Mouse (Mus musculus) layer of hippocampus, postnatal 14 days (tissue): ENCODE results near the gene Gm5795. TPM values are rescaled to one million over a fixed set of nuclear protein-coding genes. Genes with fewer than 3 reads are reported as not detected.
"Not testable (repeated sequence)": the region's sequence is repeated elsewhere in the genome, so short reads cannot be mapped to it uniquely, and the experiment has no call there.

ENCODE experiments used
- DNase-seq, 2 experiments: peaks; one replicate each; pipeline ENCODE4 v3.0.0; 2021 to 2022; ENCODE audit warnings: low spot score in 2 of 2, mixed read lengths in 1 of 2
- long read RNA-seq, 2 experiments: library from polyadenylated mRNA; stranded (forward); transcript quantifications; one replicate each; pipeline ENCODE4 v2.0.0; 2021
- total RNA-seq, 2 experiments: library from RNA; stranded (reverse); gene quantifications; 2 replicates each; pipeline ENCODE4 v1.2.3; 2021

The Gm5795 gene
- total RNA-seq: not detected
- long read RNA-seq, experiment 1: 0 reads
- long read RNA-seq, experiment 2: 0 reads

DNA sequence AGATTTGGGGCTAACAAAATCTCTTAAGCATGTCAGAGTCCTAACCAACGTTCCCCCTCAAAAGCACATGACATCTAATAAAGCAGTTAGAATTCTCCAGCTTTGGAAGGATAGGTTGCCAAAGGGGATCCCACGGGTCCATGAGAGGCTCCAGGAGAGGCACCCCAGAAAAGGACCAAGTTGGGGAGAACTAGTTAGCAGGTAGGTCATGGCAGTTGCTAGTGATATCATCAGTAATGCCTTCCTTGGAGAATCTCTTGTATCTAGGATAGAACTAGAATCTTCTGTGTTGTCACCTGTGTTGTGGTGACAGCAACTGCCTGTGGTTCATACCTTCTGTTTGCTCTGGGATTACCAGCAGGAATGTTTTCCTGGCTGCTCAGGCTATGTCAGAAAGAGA lies at the start of gene Gm5795:
Gm5795 (plus strand) TSS at position 301 of the 400 bp plus-strand sequence.
- not testable (repeated sequence) for DNase-seq

DNA sequence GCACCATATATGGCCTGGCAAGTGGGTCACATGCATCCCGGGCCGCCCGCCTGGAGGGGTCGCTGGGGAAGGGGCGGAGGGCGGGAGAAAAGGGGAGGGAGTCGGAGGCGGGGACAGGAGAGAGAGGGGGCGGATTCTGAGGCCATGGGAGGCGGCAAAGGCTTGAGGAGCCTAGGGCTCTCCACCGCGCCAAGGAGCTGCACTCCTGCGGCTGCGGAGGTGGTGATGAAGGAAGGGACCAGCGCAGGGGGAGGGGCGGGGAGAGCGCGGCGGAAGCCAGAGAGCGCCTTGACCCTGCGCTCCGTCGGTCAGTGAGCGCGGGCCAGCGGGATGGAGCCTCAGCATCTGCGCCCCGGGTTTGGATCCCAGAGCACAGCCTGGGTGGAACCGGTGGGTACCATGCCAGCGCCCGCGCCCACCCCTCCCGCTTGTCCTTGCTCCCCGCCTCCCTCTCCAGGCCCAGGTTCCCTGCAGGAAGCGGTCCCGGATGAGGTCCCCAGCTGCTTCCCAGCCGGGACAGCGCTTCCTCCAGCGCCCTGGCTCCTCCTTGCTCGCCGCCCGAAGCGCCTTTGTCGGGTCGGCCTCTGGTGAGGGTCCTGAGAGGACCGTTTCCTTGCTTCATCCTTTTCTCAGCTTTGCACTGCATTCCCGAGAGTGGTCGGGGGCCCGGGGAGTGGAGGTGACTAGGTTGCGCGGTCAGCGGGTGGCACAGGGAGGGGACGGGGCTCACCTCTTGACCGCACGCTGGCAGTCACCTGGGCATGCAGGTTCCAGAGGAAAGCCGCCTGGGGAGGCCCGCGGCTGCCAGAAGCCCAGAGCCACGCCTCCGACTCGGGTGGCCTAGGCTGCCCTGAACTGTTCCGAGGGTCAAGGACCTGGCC lies 20.5 kb downstream of the Gm5795 start, which contains the start of gene D830030K20Rik:
D830030K20Rik (plus strand) TSS at position 217 of the 881 bp plus-strand sequence.
- not testable (repeated sequence) for DNase-seq

DNA sequence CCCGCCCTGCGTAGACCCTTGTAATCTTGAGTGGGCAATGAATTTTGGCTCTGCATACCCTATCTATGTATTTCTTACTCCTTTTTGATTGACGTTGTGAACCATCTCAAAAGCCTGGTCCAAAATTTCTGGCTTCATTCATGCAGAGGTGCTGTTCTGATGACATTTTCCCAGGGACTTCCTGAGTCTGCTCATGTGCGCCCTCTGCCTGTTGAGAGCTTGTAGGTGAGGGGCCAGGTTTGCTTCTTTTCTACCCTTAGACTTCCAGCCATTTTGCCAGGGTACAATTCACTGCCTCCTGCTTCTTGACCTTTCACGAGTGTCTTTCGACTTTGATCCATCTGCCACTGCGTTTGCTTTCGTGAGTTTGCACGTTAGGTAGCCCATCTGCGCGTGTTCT lies 21.3 kb downstream of the Gm5795 start:
- DNase-seq: peak in 1 of 2 experiments; percentile 9

Other genes starting within 250 kb of the Gm5795 start
- gene Gm2888, start 158.3 kb upstream of the Gm5795 start, total RNA-seq: not detected
- 1 to 10 TPM in 1 of 2 experiments, under 1 TPM in 1; 0.55 to 1.5 TPM for gene Gm2897, start 139.0 kb upstream of the Gm5795 start, total RNA-seq
- gene Gm10340, start 54.3 kb upstream of the Gm5795 start, total RNA-seq: not detected
- gene D830030K20Rik, start 20.2 kb downstream of the Gm5795 start, total RNA-seq: 1 to 10 TPM; 5.0 TPM
- gene Gm2956, start 144.4 kb downstream of the Gm5795 start, total RNA-seq: not detected
- gene Gm10413, start 206.8 kb downstream of the Gm5795 start, total RNA-seq: not detected
- gene Gm10409, start 224.4 kb downstream of the Gm5795 start, total RNA-seq: 1 to 10 TPM; 4.4 to 4.7 TPM
- gene Gm3005, start 239.8 kb downstream of the Gm5795 start, total RNA-seq: 1 to 10 TPM; 1.4 to 2.0 TPM